Mouse (Mus musculus) frontal cortex, adult (tissue): Measurements from ENCODE around the gene Crispld2.

Source experiments
- ATAC-seq: cut with Nextera tagmentation; 2 replicates; pipeline ENCODE4 v1.9.2; 2017; ENCODE audit warnings: mild to moderate bottlenecking, moderate library complexity, mixed read lengths; ENCODE audit not compliant: low TSS enrichment

Crispld2 gene

GRCm38 (mm10) chr8:120034471-120034870 is 42.2 kb downstream of the Crispld2 start:
- ATAC-seq = peak; percentile 56; the same call in 1 of the 2 replicates

DNA sequence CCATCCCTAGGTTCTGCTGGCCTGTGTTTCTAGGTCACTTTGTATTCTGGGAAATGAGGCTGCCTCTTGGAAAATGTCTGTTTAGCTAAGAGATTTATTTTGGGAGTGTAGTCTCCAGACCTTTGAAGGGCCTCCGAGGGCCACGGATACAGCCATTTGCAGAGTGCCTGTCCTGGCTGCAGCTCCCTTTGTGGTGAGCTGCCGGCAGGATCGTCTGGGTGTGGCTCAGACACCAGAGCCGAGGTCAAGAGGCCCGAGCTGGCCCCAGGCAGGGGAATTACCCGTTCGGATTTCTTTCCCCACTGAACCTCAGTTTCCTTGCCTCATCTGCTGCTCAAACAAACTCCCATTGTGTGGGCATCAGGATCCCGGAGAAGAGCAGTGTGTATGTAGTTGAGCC is 43.9 kb downstream of the Crispld2 start:
- ATAC-seq = peak; percentile 31; the same call in 1 of the 2 replicates

DNA sequence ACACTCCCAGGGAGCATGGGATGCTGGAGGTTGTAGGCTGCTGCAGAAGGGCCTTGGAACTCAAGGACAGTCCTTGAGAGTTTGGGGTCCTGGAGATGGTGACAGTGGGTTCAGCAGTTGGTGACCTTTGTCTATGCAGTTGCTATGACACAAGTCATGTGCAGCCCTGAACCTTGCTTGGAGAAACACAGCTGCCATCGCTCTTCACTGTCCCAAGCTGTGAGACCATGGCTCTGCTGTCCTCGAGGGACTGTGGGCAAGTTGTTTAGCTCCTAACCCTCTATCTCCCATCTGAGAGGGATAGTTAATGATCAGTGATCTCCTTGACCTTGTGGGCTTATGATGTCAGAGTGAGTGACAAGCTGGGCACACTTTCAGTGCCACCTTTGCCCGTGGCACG is 44.3 kb downstream of the Crispld2 start:
- no peak for ATAC-seq

DNA sequence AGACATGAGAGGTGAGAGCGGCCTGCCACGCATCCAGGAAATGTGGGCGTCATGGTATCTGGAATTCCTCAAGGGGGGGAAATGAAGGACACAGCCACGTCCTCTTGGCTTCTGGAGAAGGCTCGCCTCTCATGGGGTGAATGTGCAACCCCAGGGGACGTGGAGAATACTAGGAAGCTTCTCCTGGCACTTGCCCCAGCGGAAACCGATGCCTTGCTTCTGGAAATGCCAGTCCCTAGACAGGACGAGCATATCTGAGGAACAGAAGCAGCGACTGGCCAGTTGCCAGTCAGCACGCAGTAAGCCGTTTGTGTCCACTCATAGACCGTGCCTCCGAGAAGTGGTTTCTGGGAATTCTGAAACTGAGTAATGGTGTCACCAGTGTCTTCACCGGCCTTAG is 45.0 kb downstream of the Crispld2 start:
- ATAC-seq = no peak

DNA sequence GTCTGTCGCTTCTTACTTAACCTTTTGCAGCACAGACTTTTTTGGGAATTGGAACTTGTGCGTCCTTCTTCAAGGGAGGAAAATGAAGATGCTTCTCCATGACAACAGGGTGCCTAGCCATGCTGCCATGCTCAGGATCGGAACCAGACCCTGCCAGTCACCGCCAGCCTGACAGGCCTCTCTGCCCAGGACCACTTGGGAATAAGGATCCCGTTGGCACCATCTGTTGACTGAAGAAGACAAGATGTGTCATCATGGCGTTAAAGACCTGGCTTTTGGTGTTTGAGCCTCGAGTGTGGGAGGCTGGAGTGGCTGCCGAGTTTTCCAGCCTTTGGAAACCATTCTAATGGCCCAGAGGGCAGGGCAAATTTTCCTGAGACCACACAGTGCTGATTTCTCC is 45.4 kb downstream of the Crispld2 start:
- no peak for ATAC-seq

DNA sequence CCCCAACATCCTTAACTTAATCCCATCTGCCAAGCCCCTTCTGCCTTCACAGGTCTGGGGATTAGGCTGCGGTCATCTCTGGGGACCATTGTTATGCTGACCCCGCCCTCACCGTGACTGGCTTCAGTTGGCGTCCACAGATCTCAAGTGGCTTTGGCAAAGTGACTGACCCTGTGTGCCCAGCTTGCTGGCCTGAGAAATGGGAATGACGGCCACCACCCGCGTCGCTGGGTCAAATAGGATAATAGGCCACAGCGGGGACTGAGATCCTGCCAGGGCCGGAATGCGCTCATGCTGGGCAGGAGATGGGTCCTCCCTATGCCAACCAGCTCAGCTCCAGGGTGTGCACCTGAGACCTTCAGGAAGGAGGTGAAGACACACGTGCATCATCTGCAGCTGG is 46.5 kb downstream of the Crispld2 start:
- ATAC-seq = no peak

DNA sequence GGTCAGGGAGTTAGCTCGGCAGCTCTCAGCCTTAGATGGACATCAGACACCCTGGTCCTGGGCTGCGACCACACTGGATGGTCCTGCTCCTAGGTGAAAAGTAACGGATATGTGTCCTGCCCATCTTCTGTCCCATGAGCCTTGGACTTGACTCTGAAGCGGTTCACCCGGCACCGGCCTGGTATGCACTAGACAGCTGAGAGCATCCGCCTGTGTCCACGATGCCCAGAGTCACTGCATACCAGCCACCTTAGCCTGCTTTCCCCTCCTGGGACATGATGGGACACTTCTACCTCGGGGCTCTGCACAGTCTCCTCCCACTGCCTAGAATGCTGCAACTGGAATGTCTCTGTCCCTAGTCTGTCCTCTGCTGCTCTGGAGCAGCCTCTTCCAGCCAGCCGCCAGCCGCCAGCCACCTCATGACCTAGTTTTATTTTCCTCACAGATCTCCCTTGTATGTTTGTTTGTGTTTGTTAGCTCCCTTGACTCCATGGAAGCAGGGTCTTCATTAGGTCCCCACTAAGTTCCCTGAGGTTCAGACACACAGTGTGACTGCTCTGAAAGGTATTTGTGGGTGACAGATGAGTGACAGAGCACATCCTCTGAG is 47.2 kb downstream of the Crispld2 start:
- ATAC-seq = no peak

- ATAC-seq = peak; percentile 62
Measured at GRCm38 (mm10) chr8:120040861-120041260, 48.6 kb downstream of the Crispld2 start.

DNA sequence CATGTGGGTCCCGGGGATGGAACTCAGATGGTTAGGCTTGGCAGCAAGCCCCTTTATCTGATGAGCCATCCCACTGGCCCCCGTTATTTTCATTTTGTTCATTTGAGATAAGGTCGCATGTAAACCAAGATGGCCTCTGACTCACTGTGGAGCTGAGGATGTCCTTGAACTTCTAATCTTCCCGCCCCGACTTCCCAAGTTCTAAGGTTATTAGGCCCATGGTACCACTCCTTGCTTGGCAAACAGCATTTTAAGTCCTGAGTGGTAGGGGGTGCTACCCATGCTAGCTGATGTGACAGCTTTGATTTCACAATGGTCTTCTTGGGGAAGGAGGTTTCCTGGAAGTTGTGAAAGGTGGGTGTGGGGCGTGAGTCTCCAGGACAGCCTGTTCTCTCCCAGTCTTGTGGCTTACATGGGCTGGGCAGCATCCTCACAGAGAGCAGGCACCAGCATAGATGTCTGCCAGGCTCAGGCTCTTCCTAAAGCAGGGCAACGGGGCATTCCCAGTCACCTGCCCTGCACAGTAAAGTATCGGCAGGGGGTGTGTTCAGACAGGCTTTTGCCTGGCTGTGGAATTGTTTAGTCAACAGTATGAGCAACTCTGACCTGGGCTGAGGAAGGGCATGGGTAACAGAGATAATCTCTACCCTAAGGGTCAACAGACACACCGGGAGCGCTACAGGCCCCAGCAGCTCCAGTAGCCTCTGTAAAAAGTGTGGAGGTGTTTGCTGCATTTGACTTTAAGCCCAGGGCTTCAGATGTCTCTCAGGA is 50.5 kb downstream of the Crispld2 start:
- ATAC-seq = no peak

- ATAC-seq = no peak
Measured at GRCm38 (mm10) chr8:120044907-120045306, 52.7 kb downstream of the Crispld2 start.

GRCm38 (mm10) chr8:120045471-120045870 is 53.2 kb downstream of the Crispld2 start:
- ATAC-seq = no peak

GRCm38 (mm10) chr8:120046258-120047020 is 54.2 kb downstream of the Crispld2 start:
- peak; percentile 89 for ATAC-seq

- ATAC-seq = no peak
Measured at GRCm38 (mm10) chr8:120049949-120050348, 57.7 kb downstream of the Crispld2 start.

GRCm38 (mm10) chr8:120050376-120050775 is 58.1 kb downstream of the Crispld2 start:
- no peak for ATAC-seq

GRCm38 (mm10) chr8:120051006-120051405 is 58.8 kb downstream of the Crispld2 start:
- ATAC-seq = no peak

- ATAC-seq = no peak
Measured at GRCm38 (mm10) chr8:120051908-120052307, 59.7 kb downstream of the Crispld2 start.

DNA sequence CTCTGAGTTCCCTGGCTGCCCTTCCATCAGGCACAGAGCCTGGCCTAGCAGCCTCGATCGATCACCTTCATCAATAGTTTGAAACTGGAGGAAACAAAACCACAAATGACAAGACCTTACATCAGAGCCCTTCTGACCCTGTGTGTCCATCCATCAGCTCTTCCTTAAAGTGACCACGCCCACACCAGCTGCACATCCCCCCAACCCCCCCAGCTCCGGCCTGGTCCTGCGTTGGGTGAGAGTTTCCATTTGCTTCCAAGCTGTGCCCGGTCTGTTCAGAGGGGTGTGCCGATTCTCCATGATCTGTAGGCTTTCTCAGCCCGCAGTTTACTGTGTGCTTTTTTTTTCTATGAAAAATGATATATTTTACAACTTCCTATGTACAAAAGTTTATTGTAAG is 60.1 kb downstream of the Crispld2 start:
- no peak for ATAC-seq

GRCm38 (mm10) chr8:120054833-120055232 is 62.6 kb downstream of the Crispld2 start:
- no peak for ATAC-seq

- no peak for ATAC-seq
Measured at GRCm38 (mm10) chr8:120057078-120057477, 64.8 kb downstream of the Crispld2 start.

DNA sequence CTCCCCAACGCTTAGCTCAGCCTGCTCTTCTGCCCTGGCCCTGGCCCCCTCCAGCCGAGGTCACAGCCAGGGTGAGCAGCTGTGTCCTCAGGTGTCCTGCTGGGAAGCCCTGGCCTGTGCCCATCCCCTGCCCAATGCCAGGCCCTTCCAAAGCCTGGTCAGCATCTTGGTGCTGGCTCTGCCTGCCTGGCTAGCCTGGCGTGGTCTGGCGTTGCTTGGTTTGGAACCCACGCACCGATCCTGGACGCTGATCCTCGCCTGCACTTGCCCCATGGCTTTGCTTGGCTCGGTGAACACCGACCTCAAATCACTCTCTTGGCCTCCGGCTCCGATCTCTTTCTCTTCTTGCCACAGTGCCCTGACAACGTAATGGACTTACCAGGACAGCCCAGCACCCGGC is 70.5 kb downstream of the Crispld2 start:
- ATAC-seq = no peak

DNA sequence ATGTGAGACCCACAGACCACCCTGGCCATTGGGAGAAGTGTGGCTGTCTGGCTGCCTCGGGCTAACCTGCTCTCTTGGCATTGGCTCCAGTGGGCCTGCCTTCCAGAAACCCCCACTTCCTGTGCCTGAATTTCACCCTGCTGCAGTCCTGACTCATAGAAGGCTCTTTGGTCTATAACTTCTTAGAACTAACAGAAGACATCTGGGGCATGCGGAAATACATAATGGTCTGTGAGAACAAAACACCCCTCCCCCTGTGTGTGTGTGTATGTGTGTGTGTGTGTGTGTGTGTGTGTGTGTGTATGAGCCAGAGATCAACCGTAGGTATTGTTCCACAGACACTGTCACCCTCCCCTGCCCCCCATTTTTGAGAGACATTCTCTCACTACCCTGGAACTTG is 71.1 kb downstream of the Crispld2 start:
- no peak for ATAC-seq

DNA sequence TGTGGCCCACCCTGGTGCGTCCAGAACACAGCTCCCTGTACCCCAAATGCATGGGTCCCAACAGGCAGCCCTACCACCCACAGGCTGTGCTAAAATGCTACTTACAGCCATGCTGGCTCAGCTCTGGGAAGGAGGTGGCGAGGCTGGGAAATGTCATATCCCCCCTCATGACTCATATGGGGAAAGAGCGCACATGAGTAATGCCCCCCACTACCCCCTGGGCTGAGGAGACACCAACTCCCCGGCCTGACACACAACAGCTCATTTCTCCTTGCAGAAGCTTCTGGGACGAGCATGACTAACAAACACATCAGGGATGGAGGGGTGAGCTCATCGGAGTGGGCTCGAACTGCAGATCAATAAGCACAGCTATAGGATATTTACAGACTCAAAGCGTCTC is 73.4 kb downstream of the Crispld2 start:
- ATAC-seq = no peak

GRCm38 (mm10) chr8:120066226-120066625 is 74.0 kb downstream of the Crispld2 start:
- no peak for ATAC-seq
